Mouse (Mus musculus): ENCODE data around the gene Ppm1h.
A peak's percentile ranks its signal among the peaks of the same experiment; 100 is the strongest.

Ppm1h gene

DNA sequence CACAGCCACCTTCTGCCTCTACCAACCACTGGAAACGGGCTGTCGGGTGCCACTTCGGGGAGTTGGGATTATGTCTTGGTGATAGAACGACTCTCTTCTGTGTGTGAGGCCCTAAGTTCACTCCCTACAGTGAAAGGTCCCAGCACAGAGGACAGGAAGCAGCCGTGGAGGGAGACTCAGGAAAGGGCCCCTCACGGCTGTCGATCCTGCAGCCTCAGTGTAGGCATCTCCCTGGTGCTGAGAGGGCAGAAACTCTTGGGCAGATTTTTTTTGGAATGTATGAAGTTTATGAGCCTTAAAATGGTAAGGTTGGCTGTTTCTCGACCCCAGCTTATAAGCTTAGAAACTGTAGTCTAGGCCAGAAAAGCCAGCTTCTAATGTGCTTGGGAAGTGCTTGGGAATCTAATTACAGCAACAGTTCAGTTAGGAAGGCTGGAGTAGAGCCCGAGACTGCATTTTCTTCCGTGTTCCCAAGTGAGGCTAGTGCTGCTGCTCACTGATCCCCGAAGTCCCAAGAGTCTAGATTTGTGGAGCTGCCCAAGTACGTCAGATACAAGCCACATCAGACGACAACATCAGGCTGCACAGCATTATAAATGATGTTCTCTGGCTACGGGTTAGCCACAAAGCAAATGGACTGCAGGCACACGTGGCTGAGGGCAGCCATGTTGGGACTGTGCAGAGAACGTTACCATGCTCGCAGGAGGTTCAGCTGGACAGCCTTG lies 177.6 kb downstream of the Ppm1h start:
- no peak for DNase-seq (ENCODE audit: low spot score in 2 of 2)

DNA sequence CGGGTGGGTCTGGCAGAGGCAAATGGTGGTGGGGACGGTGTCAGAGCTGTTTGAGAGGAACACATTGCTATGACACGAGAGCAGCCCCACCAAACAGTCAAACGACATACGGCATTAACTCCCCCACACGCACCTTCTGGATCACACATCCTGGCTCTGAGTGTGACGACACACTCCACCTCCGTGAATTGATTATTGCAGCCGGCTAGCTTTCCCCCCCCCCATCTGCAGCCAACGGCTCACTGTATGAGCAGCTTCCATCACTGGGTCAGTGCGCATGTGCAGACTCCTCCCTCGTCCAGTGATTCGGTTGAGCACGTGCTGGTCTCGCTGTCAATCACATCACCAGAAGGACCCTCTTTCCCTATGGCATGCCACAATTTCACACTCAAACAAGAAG lies 178.6 kb downstream of the Ppm1h start:
- DNase-seq (ENCODE audit: low spot score in 2 of 2): no peak

- no peak for DNase-seq (ENCODE audit: low spot score in 2 of 2)
Measured at GRCm38 (mm10) chr10:122858904-122859641, 180.5 kb downstream of the Ppm1h start.

DNA sequence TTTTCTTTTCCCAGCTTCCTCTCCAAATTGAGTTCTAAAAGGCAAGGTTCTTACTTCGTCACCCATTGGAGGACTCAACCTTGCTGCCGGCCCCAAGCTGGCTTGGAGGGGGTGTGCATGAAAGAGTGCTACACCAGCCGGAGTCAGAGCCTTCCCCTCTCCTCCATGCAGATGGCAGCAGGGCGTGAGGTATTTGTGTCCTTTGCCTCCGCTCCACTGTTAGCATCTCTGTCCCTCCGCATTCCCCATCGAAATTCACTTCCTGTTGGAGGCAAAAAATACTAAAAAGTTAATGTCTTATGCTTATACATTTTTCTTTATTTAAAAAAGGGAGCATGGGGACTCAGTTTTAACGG lies 181.1 kb downstream of the Ppm1h start:
- DNase-seq (ENCODE audit: low spot score in 2 of 2): no peak

GRCm38 (mm10) chr10:122860076-122860475 lies 181.5 kb downstream of the Ppm1h start:
- DNase-seq (ENCODE audit: low spot score in 2 of 2): no peak

GRCm38 (mm10) chr10:122861696-122862385 lies 183.3 kb downstream of the Ppm1h start:
- no peak for DNase-seq (ENCODE audit: low spot score in 2 of 2)

GRCm38 (mm10) chr10:122862386-122863023 lies 183.9 kb downstream of the Ppm1h start:
- no peak for DNase-seq (ENCODE audit: low spot score in 2 of 2)

DNA sequence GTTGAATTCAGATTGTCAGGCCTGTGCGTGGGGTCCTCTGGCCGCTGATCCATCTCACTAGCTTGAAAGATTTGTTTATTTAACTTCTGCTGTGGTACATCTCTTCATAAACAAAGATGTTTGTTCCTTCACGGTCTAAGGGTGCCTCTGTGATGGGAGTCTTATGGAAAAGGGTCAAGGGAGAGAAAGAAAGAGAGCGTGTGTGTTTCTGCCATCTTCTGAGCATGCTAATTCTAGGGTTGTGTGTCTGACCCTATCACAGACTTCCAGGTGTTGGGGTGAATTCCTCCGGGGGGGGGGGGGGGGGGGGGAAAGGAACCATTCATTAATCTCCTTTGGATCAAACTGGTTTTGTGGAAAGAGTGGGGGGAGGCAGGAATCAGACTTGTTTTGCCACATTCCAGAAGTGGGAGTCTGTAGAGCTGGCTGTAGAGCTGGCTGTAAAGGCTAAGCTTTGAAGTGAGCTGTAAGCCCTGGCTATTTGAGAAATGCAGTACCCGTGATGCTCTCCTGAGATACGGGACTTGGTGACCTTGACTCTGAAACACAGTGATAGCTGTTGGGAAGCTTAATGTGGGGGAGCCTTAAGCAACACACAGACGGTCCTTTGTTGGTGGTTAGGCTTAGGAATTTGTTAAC lies 191.4 kb downstream of the Ppm1h start:
- DNase-seq (ENCODE audit: low spot score in 2 of 2): no peak

DNA sequence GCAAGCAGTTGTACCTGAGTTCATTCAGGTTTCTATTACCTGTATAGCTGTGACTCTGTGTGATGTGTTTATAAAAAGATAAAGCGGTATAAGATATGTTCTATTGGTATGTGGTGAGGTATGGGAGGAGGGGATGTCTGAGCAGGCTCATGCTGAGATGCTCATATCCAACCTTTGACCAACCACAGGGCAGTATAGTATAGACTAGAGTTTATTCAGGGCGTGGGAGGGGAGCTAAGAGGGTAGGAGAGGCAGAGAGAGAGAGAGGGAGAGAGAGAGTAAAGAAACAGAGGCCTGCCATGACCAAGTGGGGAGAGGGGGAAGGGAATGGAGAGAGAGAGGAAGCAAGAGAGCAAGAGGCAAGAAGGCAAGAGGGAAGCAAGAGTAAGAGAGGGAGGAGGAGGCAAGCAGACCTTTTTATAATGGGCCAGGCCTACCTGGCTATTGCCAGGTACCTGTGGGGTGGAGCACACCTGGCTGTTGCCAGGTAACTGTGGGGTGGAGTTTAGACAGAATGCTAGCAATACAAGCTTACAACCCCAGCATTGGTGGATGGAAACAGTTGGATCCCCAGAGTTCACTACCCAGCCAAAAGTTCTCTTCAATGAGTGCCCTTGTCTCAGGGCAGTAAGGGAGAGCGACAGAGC lies 192.4 kb downstream of the Ppm1h start:
- no peak for DNase-seq (ENCODE audit: low spot score in 2 of 2)

DNA sequence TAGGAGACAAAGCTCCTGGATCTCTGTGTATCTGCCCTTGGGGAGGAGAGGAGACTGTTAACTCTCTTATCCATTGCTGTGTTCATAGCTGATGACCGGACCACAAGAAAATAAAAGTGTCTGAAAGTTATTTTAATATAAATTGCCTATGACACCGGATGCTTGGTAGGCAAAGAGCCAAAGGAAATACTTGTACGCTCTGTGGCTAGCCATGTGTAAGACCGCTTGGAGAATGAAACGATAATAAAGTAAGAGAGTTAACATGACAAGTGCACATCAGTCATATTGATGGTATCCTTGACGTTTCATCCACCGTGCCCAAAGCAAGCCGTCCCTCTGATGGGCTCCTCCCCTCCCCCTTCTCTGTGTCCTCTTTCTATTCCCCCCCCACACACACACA lies 194.2 kb downstream of the Ppm1h start:
- DNase-seq (ENCODE audit: low spot score in 2 of 2): no peak

DNA sequence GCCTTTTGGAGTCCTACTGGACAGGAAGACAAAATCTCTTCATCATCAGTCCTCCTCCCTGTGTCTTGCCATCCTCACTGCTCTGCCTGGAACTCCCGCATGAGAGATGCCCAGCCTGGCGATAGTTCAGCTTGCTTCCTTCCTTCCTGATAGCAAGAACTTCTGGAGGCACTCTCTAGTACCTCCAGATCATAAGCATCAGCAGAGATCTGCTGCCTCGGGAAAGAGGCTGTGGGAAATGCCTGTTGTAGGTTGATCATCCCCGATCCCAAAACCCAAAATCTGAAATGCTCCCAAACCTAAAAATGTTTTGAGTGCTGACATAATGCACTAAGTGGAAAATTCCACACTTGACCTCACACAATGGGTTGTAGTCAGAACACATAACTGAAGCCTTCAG lies 198.4 kb downstream of the Ppm1h start:
- no peak for DNase-seq (ENCODE audit: low spot score in 2 of 2)

- no peak for DNase-seq (ENCODE audit: low spot score in 2 of 2)
Measured at GRCm38 (mm10) chr10:122877436-122877835, 198.9 kb downstream of the Ppm1h start.

- DNase-seq (ENCODE audit: low spot score in 2 of 2): no peak
Measured at GRCm38 (mm10) chr10:122881456-122881855, 202.9 kb downstream of the Ppm1h start.

GRCm38 (mm10) chr10:122882614-122883013 lies 204.1 kb downstream of the Ppm1h start:
- DNase-seq (ENCODE audit: low spot score in 2 of 2): no peak

DNA sequence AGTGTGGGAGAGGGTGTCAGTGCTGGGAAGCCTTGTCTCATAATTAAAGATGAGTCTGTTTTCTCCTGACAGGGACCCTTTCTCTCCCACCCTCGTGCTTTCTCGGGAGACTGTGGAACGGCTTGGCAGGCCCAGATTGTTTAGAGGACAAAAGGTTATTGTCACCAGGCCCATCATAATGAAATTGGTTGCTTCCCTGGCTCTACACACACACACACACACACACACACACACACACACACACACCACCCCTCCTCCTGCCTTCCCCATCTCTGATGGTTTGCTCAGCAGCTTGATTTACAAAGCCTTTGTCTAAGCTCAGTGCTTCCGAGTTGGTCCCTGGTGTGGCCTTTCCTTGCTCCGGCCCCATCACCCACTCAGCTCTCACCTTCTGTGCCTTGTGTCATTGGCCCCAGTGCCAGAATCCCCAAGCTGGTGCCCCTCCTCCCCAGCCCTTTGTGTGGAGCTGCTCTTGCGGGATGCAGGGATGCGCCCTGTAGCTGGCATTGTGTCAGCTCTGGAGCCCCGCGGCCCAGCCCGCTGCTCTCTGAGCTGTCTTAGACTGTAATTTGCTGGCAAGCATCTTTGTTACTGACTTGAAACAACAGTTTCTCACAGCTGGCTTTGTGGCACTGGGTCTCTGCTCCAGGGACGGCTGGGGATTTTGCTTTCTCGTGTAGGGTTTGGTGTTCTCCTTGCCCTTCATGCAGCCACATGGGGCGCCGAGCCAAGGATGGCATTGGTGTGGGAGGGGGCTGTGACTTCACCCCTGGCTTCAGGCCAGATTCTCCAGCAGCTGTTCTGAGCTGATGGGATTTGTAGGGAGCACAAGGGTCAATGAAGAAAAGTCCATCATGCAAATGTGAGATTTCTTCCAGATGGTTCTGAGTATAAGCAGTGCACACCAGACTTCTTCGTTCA lies 205.5 kb downstream of the Ppm1h start:
- peak in 1 of 2 experiments; percentile 25 for DNase-seq (ENCODE audit: low spot score in 2 of 2)

GRCm38 (mm10) chr10:122885301-122885700 lies 206.7 kb downstream of the Ppm1h start:
- DNase-seq (ENCODE audit: low spot score in 2 of 2): no peak

GRCm38 (mm10) chr10:122886055-122886915 lies 207.7 kb downstream of the Ppm1h start:
- DNase-seq (ENCODE audit: low spot score in 2 of 2): no peak

DNA sequence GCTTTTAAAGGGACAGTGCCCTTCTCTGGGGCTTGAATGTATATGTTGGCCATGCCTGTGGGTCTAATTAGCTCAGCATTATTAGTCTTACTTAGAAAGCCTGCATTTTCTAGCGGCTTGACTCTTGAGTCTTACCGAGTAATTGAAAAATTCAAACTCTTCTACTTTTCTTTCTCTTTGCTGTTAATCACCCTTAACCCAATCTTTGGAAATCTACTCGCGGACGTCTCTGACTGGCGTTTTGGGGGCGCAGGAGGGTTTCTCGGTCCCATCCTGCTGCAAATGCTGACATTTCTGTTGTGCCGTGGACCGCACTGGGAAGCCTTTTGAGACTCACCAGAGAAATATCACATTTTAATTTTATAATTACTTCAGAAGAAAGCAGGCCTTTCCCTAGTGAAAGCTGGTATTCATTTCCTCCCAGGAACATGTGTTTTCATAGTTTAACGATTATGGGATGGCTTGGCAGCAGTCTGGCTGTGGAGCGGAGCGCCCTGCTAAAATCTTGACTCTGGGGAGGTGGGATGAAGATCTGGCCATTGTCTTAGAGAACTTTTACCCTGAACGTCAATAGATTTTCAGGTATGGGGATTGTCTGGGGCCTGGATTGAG lies 208.5 kb downstream of the Ppm1h start:
- DNase-seq (ENCODE audit: low spot score in 2 of 2): no peak
